Mouse (Mus musculus) liver, adult 10 weeks (tissue): ENCODE results near the gene Amy2a1. TPM values are rescaled to one million over a fixed set of nuclear protein-coding genes. Genes with fewer than 3 reads are reported as not detected.

ENCODE experiments used
- polyA plus RNA-seq: library from polyadenylated mRNA; stranded (reverse); fragments of 350-450 nt; fragmentation: Illumina TruSeq; extraction: RNeasy Lipid Tissue Mini Kit (QIAGEN cat#74804); gene quantifications from one replicate; pipeline ENCODE4 v1.2.3, GENCODE M21; 2014; ENCODE audit warnings: low read depth, low replicate concordance

The Amy2a1 gene
- not detected for polyA plus RNA-seq

GRCm38 (mm10) chr3:113532328-113532727 lies at the start of gene Amy2a1:
TSS of gene Amy2a1 (minus strand) at chr3:113532428.

Other genes starting within 250 kb of the Amy2a1 start
- gene Amy2a4, start 241.0 kb downstream of the Amy2a1 start, polyA plus RNA-seq, result not detected
- not detected for gene Amy2a3, start 208.4 kb downstream of the Amy2a1 start, polyA plus RNA-seq
- not detected for gene Amy2a2, start 175.8 kb downstream of the Amy2a1 start, polyA plus RNA-seq
- 571 TPM for gene Amy1, start 74.3 kb upstream of the Amy2a1 start, polyA plus RNA-seq
- 34.4 TPM for gene Rnpc3, start 97.7 kb upstream of the Amy2a1 start, polyA plus RNA-seq